Mouse (Mus musculus) thymus, postnatal 4 days (tissue): ENCODE data around the gene Zfp119b.

Experiments used
- DNase-seq: peaks from one replicate; pipeline ENCODE4 v3.0.0; 2021

Gene Zfp119b

DNA sequence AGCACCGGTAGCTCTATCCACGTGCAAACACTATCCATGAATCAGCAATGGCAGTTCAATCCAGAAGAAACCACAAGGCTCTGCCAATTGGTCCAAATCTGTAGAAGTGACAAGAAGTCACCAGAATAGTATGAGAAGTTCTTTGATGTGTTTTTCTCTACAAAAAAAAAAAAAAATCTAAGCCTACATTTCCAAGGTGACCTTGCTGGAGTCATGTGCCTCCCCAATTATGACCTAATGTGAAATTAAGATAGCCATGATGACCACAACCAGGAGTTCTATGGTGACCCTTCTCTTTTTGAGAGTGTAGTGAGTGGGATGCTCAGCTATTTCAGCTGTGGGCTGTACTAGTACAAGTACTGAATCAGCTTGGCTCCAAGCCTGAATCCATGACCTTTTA is at the start of gene Zfp119b:
Zfp119b (minus strand) TSS at position 101 of the 400 bp plus-strand sequence.
- DNase-seq: no peak

DNA sequence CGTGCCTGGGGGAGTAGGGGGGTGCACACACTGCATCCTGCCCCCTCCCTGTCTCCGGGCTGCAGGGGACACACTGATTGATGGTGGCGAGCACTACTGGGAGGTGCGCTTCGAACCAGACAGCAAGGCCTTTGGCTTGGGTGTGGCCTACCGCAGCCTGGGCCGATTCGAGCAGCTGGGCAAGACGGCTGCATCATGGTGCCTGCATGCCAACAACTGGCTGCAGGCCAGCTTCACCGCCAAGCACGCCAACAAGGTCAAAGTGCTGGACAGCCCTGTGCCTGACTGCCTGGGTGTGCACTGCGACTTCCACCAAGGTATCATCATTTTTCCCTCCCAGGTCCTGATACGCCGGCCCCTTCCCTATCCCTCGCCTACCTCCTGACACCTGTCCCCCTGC is 46.7 kb upstream of the Zfp119b start:
- DNase-seq: no peak

DNA sequence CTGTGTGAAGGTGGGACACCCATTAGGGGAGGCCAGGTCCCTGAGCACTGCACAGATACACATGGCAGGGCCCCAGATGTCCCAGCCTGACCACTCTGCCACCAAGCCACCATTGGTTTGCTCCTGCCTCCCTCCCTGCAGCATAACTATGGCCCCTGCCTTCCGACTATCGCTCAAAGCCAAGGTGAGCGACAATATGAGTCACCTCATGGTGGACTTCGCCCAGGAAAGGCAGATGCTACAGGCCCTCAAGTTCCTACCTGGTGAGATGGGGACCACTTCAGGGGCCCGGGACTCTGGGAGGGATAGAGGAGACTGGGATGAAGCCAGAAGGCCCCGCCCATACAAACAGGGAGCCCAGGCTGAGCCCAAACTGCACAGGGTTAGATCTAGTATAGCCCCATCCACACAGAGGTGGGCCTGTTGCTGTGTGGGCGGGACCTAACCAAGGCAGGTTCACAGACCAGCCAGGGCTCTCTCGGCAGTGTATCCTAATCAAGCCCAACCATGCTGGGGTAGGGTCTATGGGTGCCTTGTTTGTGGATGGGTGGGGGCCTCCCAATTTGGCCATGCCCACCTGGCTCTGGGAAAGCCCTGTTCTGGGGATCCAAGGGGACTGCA is 41.1 kb upstream of the Zfp119b start:
- no peak for DNase-seq

DNA sequence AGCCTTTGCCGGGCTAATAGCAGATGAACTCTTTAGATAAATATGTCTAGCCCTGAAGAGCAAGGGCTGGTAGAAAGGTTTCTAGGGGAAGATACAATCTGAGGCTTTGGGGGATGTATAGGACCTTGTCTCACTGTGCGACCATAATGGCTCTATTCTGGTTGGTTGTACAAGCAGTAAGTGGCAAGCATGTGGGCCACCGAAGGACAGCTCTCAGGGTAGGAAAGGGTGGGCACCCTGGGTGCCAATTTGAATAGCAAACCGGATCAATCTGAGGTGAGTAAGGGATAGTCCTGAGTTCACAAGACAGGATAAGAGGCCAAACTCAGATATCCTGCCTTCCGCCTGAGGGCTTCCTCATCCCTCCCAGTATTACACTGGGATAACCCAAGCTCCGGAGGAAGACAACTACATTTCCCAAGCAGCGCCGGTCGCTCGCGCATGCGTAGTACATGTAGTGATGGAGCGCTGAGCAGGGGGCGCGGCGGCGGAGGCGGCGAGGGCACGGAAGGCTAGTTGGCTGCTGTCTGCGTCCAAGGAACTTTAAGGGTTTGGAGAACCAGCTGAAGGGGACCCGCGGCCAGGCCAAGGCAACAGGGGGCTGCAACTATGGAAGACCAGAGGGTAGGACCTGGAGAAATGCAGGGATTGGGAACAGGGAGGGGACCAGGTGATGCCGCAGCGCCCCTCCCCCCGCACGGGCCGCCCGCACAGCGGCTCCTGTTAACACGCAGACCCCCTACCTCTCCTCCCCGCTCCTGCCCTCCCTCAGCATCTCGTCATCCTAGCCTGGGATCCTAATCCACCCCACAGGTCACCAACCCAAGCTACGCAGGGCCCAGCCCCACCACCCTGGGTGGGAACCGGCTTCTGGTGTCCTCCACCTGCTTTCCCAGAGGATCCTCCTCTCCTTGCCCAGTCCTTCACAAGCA is 37.0 kb upstream of the Zfp119b start, which contains the start of gene Fsd1:
Fsd1 (plus strand) TSS at position 480 of the 932 bp plus-strand sequence.
- peak; percentile 71 for DNase-seq

DNA sequence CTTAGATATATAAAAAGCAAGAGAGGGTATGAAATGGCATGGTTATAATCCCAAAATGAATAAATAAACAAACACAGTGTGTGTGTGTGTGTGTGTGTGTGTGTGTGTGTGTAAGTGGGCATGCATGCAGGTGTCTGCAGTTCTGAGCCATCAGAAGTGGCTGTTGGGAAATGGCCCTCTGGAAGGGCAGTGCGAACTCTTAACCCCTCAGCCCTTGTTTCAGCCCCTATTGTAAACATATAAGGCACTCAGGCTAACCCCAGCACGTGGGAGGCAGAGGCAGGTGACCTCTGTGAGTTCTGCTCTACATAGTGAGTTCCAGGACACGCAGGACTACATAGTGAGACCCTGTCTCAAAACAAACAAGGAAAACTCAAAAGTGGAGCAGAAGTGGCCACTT is 28.0 kb upstream of the Zfp119b start:
- no peak for DNase-seq

DNA sequence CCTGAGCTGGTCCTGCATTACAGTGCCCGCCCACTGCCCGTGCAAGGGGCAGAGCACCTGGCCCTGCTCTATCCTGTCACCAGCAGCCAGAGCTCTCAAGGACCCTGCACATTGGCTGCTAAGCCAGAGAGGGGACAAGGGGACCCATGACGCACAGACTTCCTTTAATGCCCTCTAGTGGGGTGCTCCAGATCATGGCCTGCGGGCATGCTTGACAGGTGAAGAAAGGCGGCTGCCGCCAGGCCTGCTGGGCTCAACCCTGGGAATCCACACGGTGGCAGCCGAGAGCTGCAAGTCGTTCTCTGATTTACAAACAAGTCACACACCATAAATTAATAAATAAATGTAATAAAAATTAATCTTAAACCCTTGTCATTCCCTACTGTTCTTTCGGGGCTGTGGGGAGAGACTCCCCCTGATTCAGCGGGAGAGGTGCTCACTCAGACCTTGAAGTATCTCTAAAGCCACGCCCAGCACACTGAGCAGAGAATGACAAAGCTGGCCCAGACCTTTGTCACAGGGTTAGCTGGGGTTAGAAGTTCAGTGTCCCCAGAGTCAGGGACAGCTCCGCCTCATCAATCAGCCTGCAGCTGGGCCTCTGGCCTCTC is 27.1 kb upstream of the Zfp119b start:
- DNase-seq: peak; percentile 87

DNA sequence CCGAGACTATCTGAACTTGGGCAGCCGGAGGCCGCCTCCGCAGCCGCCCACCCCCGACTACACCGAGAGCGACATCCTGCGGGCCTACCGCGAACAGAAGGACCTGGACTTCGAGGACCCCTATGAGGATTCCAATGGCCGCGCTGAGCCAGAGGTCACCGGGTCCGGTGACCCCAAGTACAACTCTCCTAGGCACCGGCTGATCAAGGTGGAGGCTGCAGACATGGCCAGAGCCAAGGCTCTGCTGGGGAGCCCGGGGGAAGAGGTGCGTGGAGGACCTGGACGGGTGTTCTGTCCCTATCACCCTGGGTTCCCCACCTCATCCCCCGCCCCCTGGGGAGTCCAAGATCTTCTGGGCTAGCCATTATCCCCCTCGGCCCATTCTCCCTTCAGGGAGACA is 22.2 kb upstream of the Zfp119b start:
- peak; percentile 8 for DNase-seq

DNA sequence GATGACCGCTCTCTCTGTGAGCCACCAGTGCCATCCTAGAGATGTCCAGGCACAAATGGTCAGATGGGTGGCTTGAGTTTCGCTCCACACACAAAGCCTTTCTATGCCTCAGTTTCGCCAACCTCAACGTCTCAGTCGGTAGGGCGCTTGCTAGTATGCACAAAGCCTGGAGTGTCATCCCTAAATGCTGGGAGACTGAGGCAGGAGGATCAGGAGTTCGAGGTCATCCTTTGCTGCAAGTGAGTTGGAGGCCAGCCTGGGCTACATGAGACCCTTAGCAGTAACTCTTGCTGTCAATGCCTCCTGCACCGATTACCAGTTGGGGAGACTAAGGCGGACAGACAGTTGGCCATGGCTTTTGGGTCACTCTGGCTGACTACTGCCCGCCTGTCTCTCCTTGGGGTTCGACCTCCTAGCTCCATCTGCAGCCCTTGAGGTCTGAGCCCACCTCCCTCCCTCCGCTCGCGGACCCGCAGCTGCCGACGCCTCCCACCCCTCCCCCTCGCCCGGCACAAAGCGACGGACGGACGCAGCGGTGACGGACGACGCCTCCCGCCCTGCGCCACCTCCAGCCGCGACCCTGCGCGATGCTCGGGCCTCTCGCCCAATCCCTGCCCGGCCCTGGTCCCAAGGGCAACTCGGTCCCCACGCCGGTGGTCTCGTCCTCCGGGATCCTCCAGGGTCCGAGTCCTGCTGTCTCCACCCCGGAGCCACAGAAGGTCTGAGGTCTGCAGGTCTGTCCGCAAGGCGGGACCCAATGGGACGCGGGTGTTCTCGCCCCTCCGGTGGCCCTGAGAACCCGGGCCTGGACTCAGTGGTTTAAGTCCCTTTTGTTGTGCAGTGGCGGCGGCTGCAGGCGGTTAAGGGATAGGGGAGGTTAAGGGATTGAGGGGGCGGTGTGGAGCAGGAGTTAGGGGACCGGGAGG is 20.9 kb upstream of the Zfp119b start, which contains the start of gene Shd:
Shd (plus strand) TSS at position 502 of the 926 bp plus-strand sequence.
- no peak for DNase-seq

DNA sequence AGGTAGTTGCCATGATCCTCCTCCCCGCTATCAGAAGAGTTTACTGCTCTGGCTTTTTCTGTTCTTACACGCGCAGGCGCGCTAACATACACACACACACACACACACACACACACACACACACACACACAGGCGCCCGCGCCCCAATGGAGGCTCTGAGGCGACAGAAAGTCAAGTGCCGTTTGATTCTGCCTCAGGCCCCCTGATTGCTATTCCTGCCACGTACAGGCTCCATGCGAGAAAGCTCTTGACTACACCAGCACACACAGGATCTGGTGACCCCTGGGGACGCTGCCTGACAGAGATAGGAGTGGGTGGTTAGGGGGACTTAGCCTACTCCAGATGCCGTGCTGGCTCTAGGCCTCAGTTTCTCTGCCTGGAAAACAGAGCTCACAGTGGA is 20.3 kb upstream of the Zfp119b start:
- peak; percentile 39 for DNase-seq

DNA sequence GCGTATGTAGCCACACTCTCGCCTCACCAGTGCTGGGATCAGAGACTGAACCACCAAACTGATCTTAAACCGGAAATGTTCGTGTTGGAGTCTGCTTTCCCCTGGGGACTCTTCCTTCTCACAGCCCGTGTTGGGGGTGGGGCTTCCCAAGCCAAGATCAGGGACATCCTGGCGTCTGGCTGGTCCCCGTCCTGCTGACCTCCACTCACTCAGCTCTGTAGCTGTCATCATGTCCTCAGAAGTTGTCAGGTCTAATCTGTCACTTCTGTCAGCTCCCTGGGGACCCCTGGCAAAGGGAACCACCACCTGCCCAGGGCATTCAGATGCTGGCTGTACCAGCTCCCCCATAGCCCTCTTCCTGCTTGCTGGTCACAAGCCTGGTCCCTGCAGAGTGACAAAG is 18.9 kb upstream of the Zfp119b start:
- DNase-seq: no peak

DNA sequence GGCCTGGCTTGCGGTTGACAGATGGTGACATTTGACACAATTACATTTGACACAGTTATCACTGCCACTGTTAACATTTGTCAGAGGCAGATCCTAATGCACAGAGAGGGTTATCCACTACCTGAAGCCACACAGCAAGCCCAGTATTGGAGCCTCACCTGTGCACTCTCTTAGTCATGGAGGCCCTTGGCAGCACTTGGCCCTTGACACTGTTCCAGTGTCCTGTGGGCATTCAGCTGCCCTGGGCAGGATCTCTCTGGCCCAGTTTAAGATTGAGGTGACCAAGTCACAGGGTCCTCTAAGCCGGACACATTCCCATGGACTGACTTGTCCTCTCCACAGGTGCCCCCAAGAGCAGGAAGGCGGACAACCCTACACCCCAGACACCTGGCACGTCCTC is 17.9 kb upstream of the Zfp119b start:
- DNase-seq: no peak

DNA sequence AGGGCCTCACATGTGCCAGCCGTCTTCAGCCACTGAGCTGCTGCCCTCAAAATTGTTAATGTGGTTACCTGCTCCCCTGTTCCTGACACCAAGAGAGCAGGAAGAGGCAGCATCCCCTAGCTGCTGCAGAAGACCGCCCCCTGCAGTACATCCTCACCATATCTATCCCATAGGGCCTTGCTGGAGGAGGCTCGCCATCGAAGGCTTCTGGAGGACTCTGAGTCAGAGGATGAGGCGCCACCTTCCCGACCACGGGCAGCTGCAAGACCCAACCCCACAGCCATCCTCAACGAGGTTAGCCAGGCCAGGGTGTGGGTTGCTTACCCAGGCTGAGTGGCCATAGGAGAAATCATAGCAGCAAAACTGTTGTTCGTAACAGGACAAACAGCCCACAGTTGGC is 15.7 kb upstream of the Zfp119b start:
- no peak for DNase-seq

DNA sequence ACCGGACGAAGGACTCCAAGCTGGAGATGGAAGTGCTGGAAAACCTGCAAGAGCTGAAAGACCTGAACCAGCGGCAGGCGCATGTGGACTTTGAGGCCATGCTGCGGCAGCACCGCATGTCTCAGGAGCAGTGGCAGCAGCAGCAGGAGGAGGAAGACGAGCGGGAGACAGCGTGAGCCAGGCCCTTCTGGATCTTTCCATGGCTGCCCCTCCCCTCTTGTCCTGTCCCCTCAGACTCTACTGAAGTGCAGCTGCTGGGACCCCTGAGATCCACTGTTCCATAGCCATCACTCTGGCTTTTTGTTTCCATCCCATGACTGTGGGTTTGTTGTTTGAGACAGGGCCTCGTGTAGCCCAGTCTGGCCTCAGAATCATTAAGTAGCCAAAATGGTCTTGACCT is 15.2 kb upstream of the Zfp119b start:
- no peak for DNase-seq

DNA sequence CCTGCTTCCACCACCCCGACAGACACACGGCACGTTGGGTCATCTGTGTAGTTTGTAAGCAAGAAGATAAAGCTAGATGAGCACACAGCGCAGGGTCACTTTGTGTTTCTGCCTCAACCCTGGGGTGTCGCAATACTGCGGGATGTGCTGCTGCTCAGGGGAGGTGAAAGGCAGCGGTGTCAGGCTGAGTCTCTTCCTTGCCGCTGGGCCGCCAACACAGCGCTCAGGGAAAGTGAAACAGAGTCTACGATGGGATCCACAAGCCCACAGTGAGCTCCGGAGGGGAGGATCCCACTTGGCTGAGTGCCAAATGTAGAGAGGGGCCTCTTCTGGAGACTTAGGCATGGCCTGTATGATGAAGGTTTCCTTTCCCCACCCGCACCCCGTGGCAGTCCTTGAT is 13.9 kb upstream of the Zfp119b start:
- no peak for DNase-seq

DNA sequence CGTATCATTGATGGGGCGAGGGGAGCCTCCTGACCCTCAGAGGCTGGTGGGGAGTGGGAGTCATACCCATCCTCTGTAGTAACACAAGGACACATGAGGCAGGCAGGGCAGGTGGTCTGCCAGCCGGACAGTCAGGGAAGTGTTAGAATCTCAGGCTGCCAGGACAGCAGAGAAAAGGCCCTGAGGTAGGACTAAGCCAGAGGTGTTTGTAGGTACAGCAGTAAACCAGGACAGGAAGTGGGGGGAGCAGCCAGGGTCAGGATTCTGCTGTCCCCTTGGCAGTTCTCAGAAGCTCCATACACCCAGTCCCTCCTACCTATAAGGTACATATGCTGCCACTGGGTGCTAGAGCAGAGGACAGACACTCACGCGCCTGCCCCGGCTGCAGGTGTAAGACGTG is 12.3 kb upstream of the Zfp119b start:
- DNase-seq: no peak

DNA sequence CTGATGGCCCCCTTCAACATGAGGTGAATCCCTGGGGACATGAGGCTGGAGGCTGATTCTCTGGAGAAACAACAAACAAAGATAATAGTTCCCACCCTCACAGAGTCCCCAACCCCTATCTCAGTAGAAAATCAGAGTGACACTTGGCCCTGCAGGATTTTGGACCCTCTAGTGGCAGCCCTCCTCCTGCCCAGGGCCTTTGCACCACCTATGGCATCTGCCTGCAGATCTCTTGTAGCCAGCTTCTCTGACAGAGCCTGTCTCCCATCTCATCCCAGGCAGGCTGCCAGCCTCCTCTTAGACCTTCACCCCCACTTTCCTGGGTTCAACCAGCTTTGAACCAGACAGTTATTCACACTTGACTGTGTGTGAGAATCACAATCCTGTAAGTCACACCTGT is 11.5 kb upstream of the Zfp119b start:
- DNase-seq: no peak

DNA sequence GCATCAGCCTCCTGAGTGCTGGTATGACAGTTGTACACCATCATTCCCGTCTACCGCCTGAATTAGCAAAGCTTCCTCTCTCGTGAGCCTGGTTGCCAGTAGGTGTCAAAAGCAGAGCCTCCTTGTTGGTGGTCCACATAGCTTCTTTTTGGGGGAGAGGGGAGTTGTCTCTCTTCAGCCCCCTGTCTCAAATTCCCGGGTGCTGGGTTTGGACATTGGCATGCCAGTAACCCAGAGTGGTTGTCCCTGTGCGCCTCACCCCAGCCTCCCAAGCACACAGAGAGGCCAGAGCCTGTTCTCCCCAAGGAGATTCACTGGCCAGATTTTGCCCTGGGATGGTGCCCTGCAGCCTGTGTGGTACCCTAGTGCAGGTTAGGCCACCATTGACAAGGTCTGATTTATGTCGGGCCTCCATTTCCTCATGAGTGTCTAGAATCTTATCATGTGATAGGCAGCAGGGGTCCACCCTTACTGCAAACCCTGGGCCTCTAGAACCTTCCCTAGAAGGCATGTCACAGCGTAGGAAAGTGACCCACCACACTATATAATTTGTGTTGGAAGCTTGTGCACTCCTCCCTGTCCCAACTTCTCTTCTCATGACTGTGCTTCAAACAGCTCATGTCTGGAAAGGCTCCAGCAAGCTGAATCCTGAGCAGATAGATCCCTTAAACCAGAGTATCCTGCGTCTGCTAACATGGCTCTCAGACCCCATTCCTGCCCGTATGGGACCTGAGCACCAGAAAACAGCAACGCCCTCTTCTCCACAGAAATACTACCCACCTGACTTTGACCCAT is 10.8 kb upstream of the Zfp119b start:
- no peak for DNase-seq

DNA sequence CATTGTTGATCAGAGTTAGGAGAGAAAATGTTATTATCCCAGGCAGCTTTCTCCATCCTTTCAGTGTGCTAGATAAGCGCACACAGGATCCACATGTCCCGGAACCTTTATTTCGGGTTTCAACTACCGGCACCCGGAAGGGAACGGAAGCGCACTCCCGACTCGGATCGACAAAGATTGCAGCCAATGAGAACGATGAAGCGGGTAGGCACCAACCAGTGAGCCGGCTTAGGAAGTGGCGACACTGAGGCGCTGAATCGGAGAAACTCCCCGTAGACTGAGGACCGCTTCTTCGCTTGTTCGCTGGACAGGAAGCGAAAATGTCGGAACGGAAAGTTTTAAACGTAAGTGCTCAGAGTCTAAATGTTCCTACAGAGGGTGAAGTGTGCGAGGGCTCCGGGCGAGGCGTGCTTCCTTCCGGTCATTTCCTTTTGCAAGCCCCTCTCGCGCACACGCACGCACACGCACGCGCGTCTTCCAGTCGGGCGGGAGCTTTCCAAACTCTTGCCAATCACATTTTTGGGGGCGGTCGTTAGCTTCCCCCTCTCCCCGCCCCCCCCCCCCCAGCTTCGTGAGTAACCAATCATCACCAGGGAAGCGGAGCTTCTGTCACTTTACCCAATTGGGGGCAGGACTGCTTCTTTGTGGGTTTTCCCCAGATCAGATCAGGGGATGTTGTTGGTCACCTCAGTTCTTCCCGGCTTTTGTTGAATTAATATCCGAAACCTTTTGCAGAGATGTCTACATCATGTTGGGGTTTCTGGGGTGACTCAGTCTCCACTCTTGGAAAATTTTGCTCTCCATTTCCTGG is 9.8 kb upstream of the Zfp119b start, which contains the start of gene Yju2:
Yju2 (plus strand) TSS at position 182 of the 811 bp plus-strand sequence.
- DNase-seq: peak; percentile 90

DNA sequence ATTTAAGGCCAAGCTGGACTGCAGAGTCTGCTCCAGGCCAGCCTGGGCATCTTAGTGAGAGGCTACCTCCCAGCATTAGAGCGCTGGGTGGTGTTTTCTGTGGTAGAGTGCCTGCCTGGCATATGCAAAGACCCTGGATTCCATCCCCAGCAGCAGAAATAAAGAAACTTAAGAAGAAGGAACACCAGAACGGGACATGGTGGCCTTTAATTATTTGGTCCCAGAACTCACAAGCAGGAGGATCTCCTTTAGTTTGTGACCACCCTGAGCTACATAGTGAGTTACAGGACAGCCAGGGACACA is 9.2 kb upstream of the Zfp119b start:
- DNase-seq: no peak

DNA sequence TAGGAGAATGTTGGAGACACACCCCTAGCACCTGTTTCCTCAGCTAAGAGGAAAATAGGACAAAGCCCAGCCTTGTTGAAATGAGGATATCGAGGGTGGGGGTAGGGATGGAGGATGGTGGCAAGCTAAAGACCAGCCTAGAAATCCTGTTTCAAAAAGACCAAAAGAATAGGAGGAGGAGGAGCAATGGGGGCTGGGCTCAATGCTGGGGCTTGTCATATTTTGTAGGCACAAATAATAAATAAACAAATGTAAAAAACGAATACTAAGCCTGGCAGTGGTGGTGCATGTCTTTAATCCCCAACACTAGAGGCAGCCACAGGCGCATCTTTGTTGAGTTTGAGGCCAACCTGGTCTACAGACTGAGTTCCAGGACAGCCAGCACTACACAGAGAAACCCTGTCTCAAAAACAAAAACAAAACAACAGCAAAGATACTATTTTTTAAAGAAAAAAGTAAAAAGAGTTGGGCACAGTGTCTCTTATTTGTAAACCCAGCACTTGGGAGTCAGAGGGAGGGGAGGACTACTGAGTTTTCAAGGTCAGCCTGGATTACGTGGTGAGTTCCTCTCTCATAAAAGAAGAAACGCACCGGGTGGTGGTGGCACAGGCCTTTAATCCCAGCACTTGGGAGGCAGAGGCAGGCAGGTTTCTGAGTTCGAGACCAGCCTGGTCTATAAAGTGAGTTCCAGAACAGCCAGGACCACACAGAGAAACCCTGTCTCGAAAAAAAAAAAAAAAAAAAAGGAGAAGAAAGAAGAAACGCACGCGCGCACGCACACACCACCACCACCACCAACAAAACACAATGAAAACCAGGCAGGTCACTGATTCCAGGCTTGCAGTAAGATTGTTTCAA is 8.7 kb upstream of the Zfp119b start:
- peak; percentile 8 for DNase-seq
